Mouse (Mus musculus): ENCODE data around the gene Sec14l4.
"Not testable (repeated sequence)": the region's sequence is repeated elsewhere in the genome, so short reads cannot be mapped to it uniquely, and the experiment has no call there.

The Sec14l4 gene

DNA sequence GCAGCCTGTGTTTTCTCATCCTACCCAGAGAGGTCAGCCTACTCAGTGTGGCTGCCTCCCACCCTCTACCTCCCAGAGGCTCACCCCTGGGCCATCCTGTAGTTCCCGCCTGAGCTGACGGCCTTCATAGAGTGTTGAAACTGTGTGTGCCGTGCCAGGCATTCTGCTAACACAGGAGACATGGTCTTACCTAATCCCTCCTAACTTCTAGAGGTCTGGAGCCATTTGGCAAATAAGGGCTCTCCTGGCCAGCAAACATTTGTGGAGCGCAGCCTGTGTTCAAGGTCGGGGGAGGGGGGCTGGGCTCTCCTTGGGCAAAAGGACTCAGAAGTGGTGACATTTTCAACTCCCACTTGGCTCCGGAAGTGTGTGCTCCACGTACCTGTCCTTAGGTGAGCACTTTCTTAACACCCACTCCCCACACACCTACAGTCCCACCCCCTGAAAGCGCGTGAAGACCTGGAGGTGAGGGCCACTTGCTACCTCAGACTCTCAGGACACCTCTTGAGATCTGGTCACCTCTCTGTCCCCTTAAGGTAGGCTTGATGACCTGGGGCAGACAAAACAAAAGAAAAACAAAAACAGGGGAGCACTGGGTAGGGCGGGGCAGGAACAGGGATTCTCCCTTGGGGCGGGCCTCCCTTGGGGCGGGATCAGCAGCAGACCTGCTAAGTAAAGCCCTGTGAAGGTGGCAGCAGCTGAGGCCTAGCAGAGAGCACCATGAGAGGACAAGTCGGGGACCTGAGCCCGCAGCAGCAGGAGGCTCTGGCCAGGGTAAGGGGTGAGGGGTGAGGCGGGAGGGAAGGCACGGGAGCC lies at the start of gene Sec14l4:
TSS of gene Sec14l4 (plus strand) at position 337 of the 816 bp plus-strand sequence.
- no peak for DNase-seq (ENCODE audit: low spot score in 2 of 2)

DNA sequence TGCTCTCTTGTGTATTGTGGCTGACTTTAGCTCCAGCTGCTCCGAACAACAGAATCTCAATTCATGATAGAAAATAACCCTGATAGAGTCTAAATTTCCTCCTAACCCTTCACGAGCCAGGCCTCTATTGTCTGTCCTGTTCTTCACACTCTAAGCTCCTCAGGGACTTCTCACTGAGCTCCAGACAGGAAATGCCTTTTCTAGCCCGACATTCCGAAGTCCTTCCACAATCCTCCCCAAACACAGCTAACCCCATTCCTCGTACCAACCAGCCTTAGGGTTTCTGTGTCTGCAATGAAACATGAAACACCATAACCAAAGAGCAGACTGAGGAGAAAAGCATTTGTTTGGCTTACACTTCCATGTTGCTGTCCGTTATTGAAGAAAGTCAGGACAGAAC lies 49.7 kb upstream of the Sec14l4 start:
- no peak for DNase-seq (ENCODE audit: low spot score in 2 of 2)

DNA sequence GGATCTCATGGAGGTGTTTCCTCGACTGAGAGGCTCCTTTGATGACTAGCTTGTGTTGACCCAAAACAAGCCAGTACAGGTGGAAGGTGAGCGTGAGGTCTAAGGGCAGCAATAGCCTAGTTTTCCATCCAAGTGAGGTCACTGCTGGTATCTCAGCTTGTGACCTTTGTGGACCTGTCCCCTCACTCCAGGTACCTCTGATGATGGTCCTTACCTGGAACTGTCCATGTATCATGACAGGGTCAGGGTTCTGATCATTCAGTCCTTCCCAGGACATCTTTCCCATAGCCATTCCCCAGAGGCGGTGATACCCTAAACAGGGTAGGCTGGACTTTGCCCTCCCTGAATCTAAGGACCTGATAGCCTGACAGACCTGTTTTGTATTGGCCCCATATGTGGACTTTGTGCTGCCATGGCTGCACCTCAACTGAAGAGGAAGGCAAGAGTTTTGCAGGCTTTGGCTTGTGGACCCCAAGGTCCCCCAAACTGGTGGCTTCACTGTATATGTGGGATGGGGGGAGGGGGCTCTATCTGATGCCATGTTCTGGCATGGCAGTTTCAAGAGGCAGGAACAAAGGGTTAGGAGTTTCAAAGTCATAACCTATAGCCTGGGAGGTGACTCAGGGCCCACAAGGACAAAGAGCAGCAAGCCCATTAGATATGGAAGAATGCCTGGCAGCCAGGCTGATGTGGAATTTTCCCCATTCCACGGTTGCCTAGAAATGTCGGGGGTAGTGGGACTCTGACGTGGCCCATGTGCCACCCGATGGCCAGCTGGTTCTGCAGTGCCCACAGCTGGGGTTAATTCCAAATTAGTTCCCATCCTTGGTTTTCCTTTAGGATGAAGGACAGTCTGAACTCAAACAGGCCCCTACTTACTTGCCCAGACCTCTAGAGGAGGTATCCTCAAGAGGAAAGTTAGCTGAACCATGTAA lies 48.7 kb upstream of the Sec14l4 start:
- no peak for DNase-seq (ENCODE audit: low spot score in 2 of 2)

DNA sequence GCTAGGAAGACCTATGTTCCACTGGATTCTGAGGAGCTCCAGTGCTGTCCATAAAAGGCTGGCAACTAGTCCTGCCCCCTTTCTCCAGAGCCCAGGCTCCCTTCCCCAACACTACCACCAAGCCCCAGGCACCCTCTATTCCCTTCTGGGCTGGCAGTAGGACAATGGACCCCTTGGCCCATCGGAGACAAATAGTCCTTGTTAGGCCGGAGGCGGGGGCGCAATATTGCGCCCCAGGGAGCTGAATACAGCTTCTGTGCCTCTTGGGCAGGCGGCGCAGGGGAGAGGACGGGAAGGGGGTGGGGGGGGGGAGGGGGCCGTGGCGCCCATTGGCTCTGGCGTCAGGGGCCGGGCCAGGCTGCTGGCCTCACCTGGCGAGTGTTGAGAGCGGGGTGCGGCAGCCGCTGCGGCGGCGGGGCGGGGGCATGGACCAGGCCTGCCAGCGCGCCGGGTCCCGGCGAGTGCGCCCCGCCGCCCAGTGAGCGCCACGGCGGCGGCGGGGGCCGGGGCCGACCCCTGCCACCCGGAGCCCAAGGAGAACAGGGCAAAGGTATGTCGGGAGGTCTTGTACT lies 47.9 kb upstream of the Sec14l4 start, which contains the start of gene Gal3st1:
TSS of gene Gal3st1 (plus strand) at position 346 of the 572 bp plus-strand sequence.
- peak in 1 of 2 experiments; percentile 47 for DNase-seq (ENCODE audit: low spot score in 2 of 2)

DNA sequence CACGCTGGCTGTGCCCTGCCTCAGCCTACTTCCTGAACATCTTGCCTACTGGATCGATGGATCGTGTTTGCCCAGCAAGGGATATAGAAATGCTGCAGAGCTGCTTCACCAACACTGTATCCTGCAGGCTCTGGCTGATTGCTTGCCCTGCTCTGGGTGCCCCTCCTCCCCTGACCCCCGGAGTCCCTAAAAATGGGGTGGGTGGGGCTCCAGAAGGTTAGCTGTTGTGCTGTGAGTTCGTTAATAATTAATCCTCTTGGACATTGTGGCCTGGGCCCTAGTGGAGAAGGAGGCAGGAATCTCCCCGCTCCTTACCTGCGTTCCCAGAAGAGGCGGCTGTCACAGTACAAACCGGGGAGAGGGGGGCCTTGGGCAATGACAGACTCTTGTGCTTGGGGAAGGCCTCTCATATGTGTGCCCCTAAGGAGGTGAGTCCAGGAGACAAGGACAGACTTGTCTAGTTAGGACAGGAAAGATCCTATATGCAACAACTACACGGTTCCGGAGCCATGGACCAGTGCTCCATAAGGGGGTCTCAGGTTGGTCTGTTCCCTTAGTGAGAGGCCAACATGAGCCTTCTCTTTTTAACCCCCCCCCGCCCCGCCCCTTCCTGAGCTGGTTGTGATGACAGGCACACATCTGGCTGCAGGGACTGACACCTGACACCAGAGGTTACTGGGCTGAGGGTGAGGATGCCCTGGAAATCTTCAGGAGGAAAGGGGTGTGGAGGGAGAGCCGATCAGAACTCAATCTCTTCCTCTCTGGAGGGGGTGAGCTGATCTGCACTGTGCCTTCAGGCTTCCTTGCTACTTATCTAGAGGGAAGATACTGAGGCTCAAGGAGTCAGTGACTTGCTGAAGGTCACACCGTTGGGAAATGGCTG lies 47.2 kb upstream of the Sec14l4 start:
- DNase-seq (ENCODE audit: low spot score in 2 of 2), result no peak

DNA sequence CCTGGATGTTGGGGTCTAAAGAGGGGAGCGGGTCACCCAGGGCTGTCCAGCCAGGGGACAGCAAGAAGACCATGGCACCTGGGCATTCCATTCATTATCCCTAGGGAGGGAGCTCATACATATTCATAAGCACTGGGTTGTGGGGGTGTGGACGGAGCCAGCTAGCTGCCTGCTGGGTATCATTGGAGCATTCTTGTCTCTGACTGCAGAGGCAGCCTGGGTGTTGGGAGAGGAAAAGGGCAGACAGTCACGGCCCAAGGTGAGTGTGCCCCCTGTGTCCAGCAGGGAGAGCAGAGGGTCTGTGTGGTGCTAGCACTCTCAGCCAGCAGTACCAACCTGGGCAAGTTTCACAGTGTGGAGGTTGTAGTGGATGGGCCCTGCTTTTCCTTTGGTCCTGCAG lies 41.5 kb upstream of the Sec14l4 start:
- DNase-seq (ENCODE audit: low spot score in 2 of 2), result no peak

DNA sequence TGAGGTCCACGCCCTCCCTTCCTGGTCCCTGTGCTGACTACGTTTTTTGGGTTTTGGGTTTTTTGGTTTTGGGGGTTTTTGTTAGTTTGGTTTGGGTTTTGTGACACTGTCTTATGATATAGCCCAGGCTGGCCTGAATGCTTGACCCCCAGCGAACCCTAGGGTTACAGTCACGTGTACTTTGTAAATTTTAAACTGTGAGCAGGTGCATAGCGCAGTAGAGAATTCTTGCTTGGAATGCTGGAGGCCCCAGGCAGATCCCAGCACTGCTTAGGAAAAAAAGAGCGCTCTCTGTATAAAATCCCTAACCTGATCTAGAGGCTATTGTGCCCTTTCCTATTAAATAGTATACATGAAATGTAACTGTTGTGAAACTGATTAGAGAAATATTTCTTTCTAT lies 38.1 kb upstream of the Sec14l4 start:
- no peak for DNase-seq (ENCODE audit: low spot score in 2 of 2)

DNA sequence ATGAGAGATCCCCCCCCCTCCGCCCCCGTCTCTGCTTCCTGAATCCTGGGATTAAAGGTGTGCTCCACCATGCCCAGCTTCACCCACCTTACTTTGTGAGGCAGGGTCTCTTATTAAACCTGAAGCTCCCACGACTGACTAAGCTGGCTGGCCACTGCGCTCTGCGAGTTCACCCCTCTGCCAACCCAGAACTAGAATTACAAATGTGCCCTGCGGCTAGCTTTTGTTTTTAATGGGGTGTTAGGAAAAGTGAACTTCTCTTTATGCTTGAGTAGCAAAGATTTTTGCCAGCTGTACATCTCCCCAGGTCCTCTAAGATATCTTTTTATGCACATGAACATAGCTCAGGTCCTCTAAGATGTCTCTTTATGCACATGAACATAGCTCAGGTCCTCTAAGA lies 37.3 kb upstream of the Sec14l4 start:
- no peak for DNase-seq (ENCODE audit: low spot score in 2 of 2)

DNA sequence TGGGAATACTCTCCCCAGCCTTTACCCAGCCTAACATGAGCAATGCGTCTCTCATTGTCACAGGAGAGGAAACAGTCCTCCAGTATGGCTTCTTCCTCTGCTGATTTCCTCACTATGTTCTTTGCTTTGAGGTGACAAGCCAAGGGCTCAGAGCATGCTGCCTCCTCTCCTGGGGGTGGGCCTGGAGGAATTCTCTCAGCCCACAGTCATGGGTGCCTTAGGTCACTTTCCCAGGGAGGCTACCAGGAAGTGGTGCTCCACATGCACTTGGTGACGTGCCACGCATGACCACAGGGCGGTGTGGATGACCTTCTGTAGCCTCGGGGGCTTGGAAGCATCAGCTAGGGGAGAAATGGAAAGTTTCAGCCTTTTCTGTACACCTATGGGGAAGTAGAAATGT lies 35.8 kb upstream of the Sec14l4 start:
- DNase-seq (ENCODE audit: low spot score in 2 of 2), result no peak

DNA sequence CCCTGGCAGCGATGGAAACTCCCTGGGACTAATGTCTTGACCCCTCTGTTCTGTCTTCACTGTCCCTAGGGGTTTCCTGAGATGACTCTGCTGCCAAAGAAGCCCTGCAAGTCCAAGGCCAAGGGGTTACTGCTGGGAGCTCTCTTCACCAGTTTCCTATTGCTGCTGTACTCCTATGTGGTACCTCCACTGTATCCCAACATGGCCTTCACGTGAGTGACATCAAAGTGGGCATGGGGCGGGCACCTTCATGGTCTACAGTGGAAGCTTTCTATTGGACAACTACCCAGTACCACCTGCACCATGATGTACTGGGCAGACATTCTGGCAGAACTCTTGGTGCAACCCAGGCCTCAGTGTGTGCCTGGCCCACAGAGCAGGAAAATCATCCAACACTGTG lies 34.4 kb upstream of the Sec14l4 start:
- no peak for DNase-seq (ENCODE audit: low spot score in 2 of 2)

DNA sequence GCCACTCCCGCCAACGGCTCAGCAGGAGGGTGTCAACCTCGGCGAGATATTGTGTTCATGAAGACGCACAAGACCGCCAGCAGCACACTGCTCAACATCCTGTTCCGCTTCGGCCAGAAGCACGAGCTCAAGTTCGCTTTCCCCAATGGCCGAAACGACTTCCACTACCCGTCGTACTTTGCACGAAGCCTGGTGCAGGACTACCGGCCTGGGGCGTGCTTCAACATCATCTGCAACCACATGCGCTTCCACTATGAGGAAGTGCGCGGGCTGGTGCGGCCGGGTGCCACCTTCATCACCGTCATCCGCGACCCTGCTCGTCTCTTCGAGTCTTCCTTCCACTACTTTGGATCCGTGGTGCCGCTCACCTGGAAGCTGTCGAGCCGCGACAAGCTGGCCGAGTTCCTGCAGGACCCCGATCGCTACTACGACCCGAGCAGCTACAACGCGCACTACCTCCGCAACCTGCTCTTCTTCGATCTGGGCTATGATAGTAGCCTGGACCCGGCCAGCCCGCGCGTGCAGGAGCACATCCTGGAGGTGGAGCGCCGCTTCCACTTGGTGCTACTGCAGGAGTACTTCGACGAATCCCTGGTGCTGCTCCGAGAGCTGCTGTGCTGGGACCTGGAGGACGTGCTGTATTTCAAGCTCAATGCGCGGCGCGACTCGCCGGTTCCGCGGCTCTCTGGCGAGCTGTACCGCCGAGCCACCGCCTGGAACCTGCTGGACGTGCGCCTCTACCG lies 33.1 kb upstream of the Sec14l4 start:
- DNase-seq (ENCODE audit: low spot score in 2 of 2), result no peak

DNA sequence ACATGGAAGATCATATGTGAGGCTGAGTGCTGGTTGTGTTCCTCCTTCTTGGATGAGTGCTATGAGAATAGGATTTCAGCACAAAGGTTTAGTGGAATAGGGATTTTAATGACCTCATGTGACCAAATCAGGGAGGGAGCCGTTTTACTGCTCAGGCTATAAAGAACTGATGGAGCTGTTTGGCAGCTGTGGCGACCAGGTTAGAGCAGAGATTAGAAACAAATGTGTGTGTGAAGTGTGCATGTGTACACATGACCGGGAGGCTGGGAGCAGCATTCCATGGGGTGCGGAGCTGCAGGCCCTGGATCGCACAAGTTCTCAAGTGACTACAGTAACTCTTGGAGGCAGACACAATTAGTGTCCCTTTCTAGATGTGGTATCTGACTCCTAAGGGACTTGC lies 31.7 kb upstream of the Sec14l4 start:
- no peak for DNase-seq (ENCODE audit: low spot score in 2 of 2)

DNA sequence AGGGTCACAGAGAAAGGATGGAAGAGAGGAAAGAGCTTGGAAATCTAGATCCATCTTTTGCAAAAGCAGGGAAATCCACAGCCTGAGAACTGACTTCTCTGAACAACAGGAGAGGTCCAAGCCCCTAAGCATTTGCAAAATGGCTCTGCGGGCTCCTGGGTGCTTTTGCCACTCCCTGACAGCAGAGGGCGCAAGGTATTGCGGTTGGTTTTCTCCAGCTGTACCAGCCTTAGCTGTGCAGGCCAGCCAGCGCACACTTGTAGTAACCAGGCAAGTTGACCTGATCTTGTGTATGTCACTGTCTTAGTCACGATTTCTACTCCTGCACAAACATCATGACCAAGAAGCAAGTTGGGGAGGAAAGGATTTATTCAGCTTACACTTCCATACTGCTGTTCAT lies 29.7 kb upstream of the Sec14l4 start:
- DNase-seq (ENCODE audit: low spot score in 2 of 2), result peak in 1 of 2 experiments; percentile 73

DNA sequence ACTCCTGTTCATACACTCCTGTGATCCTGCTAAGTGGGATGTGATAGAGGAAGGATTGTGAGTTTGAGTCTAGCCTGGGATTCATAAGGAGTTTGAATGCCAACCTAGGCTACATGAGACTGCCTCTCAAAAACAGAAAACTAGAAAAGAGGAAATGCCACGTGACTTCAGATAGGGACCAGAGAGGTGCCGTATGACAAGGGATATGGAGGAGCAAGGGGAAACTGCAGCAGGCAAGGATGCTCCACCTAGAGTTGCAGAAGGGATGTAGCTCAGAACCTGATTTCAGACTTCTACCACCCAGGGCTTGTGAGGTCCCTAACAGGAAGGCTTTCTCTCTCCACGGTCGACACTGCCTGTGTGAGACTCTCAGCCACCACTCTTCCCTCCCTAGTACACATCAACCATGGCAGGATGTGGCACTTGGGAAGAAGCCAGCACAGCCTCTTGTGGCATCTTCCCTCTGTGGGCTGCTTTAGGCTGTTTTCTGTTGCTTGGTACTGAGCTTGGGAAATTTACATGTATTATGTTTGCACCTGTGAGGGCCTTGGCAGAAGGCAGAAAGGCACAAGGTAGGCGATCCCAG lies 25.9 kb upstream of the Sec14l4 start:
- DNase-seq (ENCODE audit: low spot score in 2 of 2), result no peak

DNA sequence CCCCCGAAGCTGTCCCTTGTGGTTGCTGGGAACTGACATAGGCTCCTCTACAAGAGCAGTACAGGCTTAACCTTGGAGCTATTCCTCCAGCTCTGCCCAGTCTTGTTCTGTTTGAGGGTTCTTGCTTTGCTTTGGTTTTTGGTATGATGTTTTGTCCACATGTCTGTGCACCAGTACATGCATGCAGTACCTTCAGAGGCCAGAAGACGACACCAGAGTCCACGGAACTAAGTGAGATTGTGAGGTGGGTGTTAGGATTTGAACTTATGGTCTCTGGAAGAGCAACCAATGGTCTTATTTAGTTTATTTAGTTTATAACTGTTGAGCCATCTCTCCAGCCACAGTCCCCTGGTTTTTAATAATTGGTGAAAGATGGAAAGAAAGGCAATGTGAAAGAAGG lies 24.8 kb upstream of the Sec14l4 start:
- DNase-seq (ENCODE audit: low spot score in 2 of 2), result no peak

DNA sequence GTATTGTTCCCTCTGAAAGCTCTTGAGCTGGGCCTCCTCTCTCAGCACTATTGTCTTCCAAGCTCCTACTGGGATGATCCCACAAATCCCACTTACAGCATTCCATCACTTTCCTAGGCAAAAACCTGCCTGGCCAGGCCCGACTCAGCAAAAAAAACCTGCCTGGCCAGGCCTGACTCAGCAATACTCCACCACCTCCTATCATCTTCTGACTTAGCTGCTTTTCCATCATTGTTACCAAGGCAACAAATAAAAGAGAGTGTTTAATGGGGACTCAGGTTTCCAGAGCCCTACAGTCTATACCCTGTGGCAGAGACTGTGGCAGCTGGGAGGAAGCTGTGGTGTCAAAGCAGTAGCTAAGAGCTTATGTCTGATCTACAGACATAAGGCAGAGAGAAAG lies 18.6 kb upstream of the Sec14l4 start:
- no peak for DNase-seq (ENCODE audit: low spot score in 2 of 2)

DNA sequence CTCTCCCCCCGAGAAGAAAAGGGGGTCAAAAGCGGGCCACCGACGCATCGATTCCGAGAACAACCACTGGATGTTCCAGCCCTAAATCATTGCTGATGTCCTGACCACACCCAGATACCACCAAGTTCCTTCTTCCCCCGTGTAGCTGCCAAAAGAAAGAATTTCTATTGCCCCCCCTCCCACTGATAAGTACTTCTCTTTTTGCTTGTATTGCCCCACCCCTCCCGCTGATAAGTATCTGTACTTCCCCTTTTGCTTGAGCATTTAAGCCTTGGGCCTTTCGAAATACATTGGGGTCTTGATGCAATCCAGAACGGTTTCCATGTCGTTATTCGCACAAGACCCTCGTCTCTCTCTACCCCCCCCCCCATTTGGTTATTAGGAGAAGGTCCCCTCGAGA lies 15.5 kb upstream of the Sec14l4 start:
- not testable (repeated sequence) for DNase-seq (ENCODE audit: low spot score in 2 of 2)

DNA sequence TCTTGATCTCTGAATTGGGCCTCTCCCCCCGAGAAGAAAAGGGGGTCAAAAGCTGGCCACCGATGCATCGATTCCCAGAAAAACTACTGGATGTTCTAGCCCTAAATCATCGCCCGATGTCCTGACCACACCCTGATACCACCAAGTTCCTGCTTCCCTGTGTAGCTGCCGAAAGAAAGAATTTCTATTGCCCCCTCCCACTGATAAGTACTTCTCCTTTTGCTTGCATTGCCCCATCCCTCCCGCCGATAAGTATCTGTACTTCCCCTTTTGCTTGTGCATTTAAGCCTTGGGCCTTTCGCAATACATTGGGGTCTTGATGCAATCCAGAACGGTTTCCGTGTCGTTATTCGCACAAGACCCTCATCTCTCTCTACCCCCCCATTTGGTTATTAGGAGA lies 9.2 kb upstream of the Sec14l4 start:
- not testable (repeated sequence) for DNase-seq (ENCODE audit: low spot score in 2 of 2)

DNA sequence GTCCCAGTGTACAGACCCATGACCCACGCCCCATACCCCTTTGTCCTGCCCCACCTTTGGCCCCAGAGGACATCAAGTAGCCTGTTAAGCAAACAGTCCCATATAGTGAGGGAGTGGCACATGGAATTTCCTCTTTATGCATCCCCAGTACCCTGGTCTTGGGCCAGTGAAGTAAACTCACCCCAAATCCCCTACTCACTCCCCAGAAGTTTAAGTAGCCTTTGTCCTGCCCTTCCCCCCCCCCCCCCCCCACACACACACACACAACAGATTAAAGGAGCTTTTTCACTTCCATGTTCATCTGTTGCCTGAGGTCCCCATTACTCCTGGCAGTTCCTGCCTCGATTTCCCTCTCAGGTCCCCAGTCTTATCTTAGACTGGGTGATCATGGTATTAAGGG lies 7.9 kb upstream of the Sec14l4 start:
- DNase-seq (ENCODE audit: low spot score in 2 of 2), result no peak

DNA sequence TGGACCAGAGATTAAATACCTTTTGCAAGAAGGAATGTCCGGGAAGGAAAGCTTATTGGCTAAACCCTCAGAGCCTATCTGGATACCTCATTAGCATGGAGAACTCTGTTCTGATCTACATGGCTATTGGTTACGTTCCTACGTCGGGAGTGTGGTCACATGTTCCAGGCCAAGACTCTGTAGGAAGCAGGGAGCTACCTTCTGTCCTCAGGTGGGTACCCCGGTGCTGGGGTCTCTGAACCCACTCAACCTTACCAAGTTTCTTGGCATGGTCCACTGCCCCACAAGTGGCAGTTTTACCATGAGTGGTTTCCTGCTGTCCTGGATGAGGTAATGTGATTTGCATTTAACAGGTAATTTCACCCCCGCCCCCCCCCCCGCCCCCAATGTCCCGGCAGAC lies 4.2 kb upstream of the Sec14l4 start:
- DNase-seq (ENCODE audit: low spot score in 2 of 2), result no peak

Data from left cerebral cortex, adult 9 months (tissue).